Mouse (Mus musculus) bone marrow macrophage, adult 2 months (primary cell): ENCODE results near the gene Zfp94. TPM values are rescaled to one million over a fixed set of nuclear protein-coding genes. Genes with fewer than 3 reads are reported as not detected.

Experiments
- H3K27ac ChIP-seq: 2 replicates; pipeline ENCODE4 v1.5.1; 2012; ENCODE audit warnings: low read depth, low read length; ENCODE audit not compliant: insufficient read depth
- H3K4me1 ChIP-seq: 2 replicates; pipeline ENCODE4 v1.6.1; 2012; ENCODE audit warnings: low read length; ENCODE audit not compliant: control insufficient read depth, insufficient read depth
- H3K4me3 ChIP-seq: 2 replicates; pipeline ENCODE4 v1.5.1; 2012; ENCODE audit warnings: mild to moderate bottlenecking, low read length, moderate library complexity; ENCODE audit not compliant: insufficient read depth
- CTCF ChIP-seq: IDR thresholded peaks from 2 replicates; pipeline ENCODE4 v1.5.1; 2012; ENCODE audit warnings: low read depth, mild to moderate bottlenecking, low read length, moderate library complexity
- POLR2A ChIP-seq: IDR thresholded peaks from 2 replicates; pipeline ENCODE4 v1.6.1; 2012; ENCODE audit warnings: mild to moderate bottlenecking, low read depth, low read length, borderline replicate concordance
- polyA plus RNA-seq: library from polyadenylated mRNA; stranded (reverse); fragments of >200 nt; gene quantifications from 2 replicates; pipeline ENCODE4 v1.2.4, GENCODE M21; 2012; ENCODE audit not compliant: missing spikeins, insufficient read depth, insufficient read length

Gene Zfp94
- polyA plus RNA-seq, result 3.5 and 5.3 TPM in 2 replicates

DNA sequence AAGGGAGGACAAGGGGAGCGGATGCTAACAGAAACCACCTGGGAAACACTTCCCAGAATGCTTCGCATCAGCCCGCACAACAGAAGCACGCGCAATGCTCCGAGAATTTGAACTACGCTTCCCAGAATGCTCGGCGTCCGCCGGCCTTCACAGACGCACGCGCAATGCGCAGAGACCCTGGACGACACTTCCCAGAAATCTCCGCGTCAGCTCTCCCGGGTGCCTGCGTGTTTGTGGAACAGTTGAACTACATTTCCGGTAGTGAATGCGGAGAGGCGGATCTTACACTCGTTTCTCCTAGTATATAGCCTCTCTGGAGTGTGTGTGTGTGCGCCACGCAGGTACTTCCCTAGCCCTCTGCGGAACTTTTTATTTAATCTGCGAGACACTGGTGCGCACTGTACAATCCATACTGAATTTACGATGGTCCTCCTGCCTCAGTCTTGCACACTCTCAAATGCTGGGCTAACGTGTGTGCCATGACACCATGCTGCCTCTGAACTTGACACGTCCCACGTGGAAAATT, at the start of gene Zfp94:
TSS of gene Zfp94 (minus strand) at position 100 of the 526 bp plus-strand sequence.
- no peak for TF ChIP-seq POLR2A
- peak within 1 kb of the TSS; percentile 59 for H3K27ac ChIP-seq
- H3K4me1 ChIP-seq, result peaks cover 8% of the 10 kb centered on the region
- peak within 1 kb of the TSS; percentile 77 for H3K4me3 ChIP-seq

DNA sequence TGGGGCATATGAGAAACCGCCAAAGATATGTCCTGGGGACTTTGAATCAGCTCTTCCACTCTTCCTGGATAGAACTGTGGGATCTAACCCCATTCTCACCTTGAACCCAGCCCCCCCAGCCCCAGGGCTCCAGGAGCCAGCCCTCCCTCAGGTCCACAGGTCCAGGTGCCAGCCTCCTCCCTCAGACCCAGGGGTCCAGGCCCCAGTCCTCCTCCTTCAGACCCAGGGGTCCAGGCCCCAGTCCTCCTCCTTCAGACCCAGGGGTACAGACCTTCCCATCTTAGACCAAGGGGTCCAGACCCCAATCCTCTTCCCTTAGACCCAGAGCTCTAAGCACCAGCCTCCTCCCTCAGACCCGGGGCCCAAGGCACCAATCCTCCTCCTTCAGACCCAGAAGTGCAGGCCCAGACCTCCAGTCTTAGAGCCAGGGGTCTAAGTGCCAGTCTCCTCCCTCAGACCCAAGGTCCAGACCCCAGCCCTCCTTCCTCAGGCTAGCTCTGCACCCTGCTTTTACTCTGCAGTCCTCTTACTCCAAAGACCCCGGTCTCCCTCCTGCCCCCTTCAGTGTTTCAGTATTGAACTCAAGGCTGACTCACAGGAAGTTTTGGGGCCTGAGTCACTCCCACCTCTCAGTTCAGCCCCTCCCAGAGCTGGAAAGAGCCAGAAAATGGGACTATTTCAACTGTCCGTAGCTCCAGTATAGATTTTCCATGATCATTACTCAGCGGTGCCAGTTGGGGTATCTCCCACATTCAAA, 49.0 kb upstream of the Zfp94 start:
- peaks cover 26% of the 10 kb centered on the region for H3K4me1 ChIP-seq
- peak overlapping the region; percentile 37 for H3K27ac ChIP-seq
- H3K4me3 ChIP-seq, result no peak overlapping the region
- TF ChIP-seq CTCF, result no peak
- TF ChIP-seq POLR2A, result no peak

- no peak for TF ChIP-seq POLR2A
- TF ChIP-seq CTCF, result peak; percentile 84
- peaks cover 25% of the 10 kb centered on the region for H3K4me1 ChIP-seq
- peak overlapping the region; percentile 37 for H3K27ac ChIP-seq
- H3K4me3 ChIP-seq, result peak overlapping the region; percentile 37
Observed at GRCm38 (mm10) chr7:24364827-24365226, 48.4 kb upstream of the Zfp94 start.

DNA sequence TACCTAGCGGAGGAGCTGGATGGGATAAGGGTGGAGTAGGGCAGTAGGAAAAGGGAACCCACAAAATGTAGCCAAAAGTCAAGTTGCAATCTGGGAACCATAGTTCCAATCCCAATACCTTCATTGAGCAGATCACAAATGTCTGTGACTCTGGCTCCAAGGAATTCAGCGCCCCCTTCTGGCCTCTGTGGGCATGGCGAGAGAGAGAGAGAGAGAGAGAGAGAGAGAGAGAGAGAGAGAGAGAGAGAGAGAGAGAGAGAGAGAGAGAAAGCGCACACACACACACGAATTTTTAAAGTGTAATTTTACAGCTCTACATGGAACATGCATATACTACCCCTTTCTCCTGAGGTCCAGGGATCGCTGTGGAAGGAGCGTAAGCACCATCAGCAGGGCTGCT, 46.8 kb upstream of the Zfp94 start:
- Histone ChIP-seq H3K4me3 (no peak overlapping the region), H3K4me1 (peaks cover 21% of the 10 kb centered on the region), H3K27ac (no peak overlapping the region)
- TF ChIP-seq POLR2A (no peak), CTCF (peak; percentile 64)

DNA sequence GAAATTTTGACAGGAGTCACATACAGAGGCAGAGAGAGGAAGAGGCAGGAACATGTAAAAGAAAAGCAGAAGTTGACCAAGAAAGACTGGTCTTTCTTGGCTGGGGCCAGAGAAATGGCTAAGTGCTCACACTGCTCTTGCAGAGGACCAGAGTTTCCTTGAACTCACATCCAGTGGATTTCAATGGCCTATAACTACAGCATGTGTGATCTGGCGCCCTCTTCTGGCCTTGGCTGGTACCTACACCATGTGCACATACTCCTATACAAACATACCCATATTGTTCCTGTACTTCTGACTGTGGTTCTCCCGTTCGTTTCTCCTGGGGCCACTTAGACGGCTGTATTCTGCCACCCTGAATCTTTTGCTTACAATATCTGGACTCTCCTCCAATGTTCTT, 44.5 kb upstream of the Zfp94 start:
- no peak overlapping the region for H3K27ac ChIP-seq
- H3K4me1 ChIP-seq, result peaks cover 15% of the 10 kb centered on the region
- no peak for TF ChIP-seq CTCF
- no peak for TF ChIP-seq POLR2A
- no peak overlapping the region for H3K4me3 ChIP-seq

- Histone ChIP-seq H3K4me1 (peaks cover 2% of the 10 kb centered on the region), H3K4me3 (no peak overlapping the region), H3K27ac (no peak overlapping the region)
- TF ChIP-seq POLR2A (no peak), CTCF (no peak)
Observed at GRCm38 (mm10) chr7:24359269-24359668, 42.8 kb upstream of the Zfp94 start.

- 0 out of 2 replicates have a peak, but pooled peaks have one; percentile 50 for TF ChIP-seq CTCF
- TF ChIP-seq POLR2A, result no peak
- H3K27ac ChIP-seq, result no peak overlapping the region
- no peak overlapping the region for H3K4me3 ChIP-seq
- no peaks in the 10 kb centered on the region for H3K4me1 ChIP-seq
Observed at GRCm38 (mm10) chr7:24357899-24358298, 41.4 kb upstream of the Zfp94 start.

DNA sequence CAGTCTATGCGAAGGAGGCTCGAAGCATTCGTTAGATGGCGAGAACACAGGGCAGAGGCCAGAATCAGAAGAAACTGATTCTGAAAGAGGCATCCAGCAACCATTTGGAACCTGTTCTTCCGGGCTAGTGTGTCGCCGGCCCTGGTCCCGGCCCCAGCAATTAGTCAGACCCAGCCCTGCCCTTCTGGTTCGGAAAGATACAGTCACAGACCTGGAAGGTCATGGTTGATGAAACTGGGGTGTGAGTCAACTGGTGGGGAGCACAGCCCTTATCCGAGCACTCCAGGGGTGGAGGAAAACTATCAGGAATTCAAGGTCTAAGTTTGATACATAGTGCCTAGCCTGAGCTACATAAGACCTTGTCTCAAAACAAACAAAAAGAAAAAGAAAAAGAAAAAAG, 39.6 kb upstream of the Zfp94 start:
- Histone ChIP-seq H3K27ac (no peak overlapping the region), H3K4me3 (no peak overlapping the region), H3K4me1 (no peaks in the 10 kb centered on the region)
- TF ChIP-seq POLR2A (no peak), CTCF (no peak)

DNA sequence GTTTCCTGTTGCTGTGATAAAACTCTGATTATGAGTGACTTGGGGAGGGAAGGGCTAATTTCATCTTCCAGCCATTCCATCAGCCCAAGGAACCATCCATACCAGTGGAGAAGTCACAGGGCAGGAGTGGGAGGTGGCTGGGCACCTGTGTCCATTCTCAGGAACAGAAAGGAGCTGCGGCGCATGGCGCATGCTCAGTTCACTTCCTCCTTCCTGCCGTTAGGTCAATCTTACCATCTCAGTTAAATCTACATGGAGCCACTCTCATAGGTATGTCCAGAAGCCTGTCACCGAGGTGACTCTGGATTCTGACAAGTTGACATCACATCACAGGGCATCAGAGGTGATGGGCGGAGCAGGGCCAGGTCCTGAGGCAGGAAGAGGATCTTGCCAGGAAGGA, 39.2 kb upstream of the Zfp94 start:
- no peaks in the 10 kb centered on the region for H3K4me1 ChIP-seq
- no peak overlapping the region for H3K27ac ChIP-seq
- no peak for TF ChIP-seq CTCF
- no peak for TF ChIP-seq POLR2A
- no peak overlapping the region for H3K4me3 ChIP-seq

- no peaks in the 10 kb centered on the region for H3K4me1 ChIP-seq
- TF ChIP-seq CTCF, result no peak
- TF ChIP-seq POLR2A, result no peak
- H3K4me3 ChIP-seq, result no peak within 1 kb of the TSS
- no peak within 1 kb of the TSS for H3K27ac ChIP-seq
Observed at GRCm38 (mm10) chr7:24348896-24349295, 32.4 kb upstream of the Zfp94 start, which contains the start of gene Lypd5. Gene Lypd5 (plus strand): TSS chr7:24349196.

GRCm38 (mm10) chr7:24346444-24346843, 30.0 kb upstream of the Zfp94 start:
- Histone ChIP-seq H3K4me1 (no peaks in the 10 kb centered on the region), H3K4me3 (no peak overlapping the region), H3K27ac (no peak overlapping the region)
- no peak for TF ChIP-seq CTCF
- no peak for TF ChIP-seq POLR2A
